Mouse (Mus musculus) G1E (cell line): ENCODE data around the gene Stap2.

Experiments used
- CTCF ChIP-seq: IDR thresholded peaks from 2 replicates; pipeline ENCODE4 v1.5.1; 2012; ENCODE audit warnings: low read depth, low read length, inconsistent platforms, mixed read lengths
- GATA1 ChIP-seq: IDR thresholded peaks from 2 replicates; pipeline ENCODE4 v1.6.1; 2012; ENCODE audit warnings: borderline replicate concordance, low read length, inconsistent platforms, mixed read lengths
- GATA2 ChIP-seq: IDR thresholded peaks from 2 replicates; pipeline ENCODE4 v1.6.1; 2012; ENCODE audit warnings: low read depth, low read length, inconsistent platforms, borderline replicate concordance
- POLR2AphosphoS5 ChIP-seq: IDR thresholded peaks from 2 replicates; pipeline ENCODE4 v1.6.1; 2012; ENCODE audit warnings: low read depth, low read length, inconsistent platforms; ENCODE audit not compliant: insufficient replicate concordance

DNA sequence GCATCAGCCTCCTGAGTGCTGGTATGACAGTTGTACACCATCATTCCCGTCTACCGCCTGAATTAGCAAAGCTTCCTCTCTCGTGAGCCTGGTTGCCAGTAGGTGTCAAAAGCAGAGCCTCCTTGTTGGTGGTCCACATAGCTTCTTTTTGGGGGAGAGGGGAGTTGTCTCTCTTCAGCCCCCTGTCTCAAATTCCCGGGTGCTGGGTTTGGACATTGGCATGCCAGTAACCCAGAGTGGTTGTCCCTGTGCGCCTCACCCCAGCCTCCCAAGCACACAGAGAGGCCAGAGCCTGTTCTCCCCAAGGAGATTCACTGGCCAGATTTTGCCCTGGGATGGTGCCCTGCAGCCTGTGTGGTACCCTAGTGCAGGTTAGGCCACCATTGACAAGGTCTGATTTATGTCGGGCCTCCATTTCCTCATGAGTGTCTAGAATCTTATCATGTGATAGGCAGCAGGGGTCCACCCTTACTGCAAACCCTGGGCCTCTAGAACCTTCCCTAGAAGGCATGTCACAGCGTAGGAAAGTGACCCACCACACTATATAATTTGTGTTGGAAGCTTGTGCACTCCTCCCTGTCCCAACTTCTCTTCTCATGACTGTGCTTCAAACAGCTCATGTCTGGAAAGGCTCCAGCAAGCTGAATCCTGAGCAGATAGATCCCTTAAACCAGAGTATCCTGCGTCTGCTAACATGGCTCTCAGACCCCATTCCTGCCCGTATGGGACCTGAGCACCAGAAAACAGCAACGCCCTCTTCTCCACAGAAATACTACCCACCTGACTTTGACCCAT lies 45.2 kb downstream of the Stap2 start:
- TF ChIP-seq CTCF (no peak), GATA1 (no peak), POLR2AphosphoS5 (no peak), GATA2 (no peak)
